ENCODE assay signal across 23 mouse cellular contexts in genomic region chr9:72389431-72390002, GRCm38 (mm10). TPM values are rescaled to one million over a fixed set of nuclear protein-coding genes. Genes with fewer than 3 reads are reported as not detected.
DNase-seq lines count a peak whose midpoint lies in the region; ATAC-seq and TF ChIP-seq lines count a peak whose summit lies in the region.
"Had no signal": no experiment of that assay in that cellular context is flagged by ENCODE, and none has a peak within 500 bp of the region (broad histone marks: within the 10 kb centered on the region; RNA-seq: fewer than 3 reads in every experiment).

No protein-coding gene starts in this region.

- no peaks in the 10 kb centered on the region for H3K9me3 ChIP-seq in kidney, postnatal 0 days (replicated peaks; ENCODE audit: low read length)
- no peaks in the 10 kb centered on the region for H3K9me3 ChIP-seq in hindbrain, embryonic 12.5 days (replicated peaks)
- H3K9me3 ChIP-seq in neural tube, embryonic 13.5 days, result no peaks in the 10 kb centered on the region
- H3K9me3 ChIP-seq: forebrain, embryonic 12.5 days; G1E; liver, embryonic 12.5 days had no signal

- no peaks in the 10 kb centered on the region for H3K27me3 ChIP-seq in kidney, postnatal 0 days (ENCODE audit: insufficient read depth, low read length)
- no peaks in the 10 kb centered on the region for H3K27me3 ChIP-seq in hindbrain, embryonic 12.5 days
- H3K27me3 ChIP-seq in neural tube, embryonic 13.5 days, result no peaks in the 10 kb centered on the region
- H3K27me3 ChIP-seq: forebrain, embryonic 12.5 days; liver, embryonic 12.5 days had no signal

- WGBS in kidney, postnatal 0 days, result 68% methylated on average over 14 of the region's 14 CpGs
- 55% methylated on average over 14 of the region's 14 CpGs for WGBS in hindbrain, embryonic 12.5 days
- 40% methylated on average over 14 of the region's 14 CpGs for WGBS in neural tube, embryonic 13.5 days

- no peaks in the 10 kb centered on the region for H3K4me1 ChIP-seq in kidney, postnatal 0 days (replicated peaks; ENCODE audit: insufficient read depth, low read length)
- H3K4me1 ChIP-seq in hindbrain, embryonic 12.5 days, result 0 out of 2 replicates have a peak, but pooled peaks cover 4% of the 10 kb centered on the region
- peaks cover 17% of the 10 kb centered on the region for H3K4me1 ChIP-seq in neural tube, embryonic 13.5 days (replicated peaks)
- H3K4me1 ChIP-seq: liver, embryonic 12.5 days had no signal

- no peak for TF ChIP-seq CTCF in kidney, postnatal 0 days (IDR thresholded peaks at IDR 0.05; ENCODE audit: low read depth)

- H3K9ac ChIP-seq in kidney, postnatal 0 days (ENCODE audit: low read depth, low read length), result no peak overlapping the region
- no peak overlapping the region for H3K9ac ChIP-seq in hindbrain, embryonic 12.5 days
- H3K9ac ChIP-seq in neural tube, embryonic 13.5 days, result no peak overlapping the region
- H3K9ac ChIP-seq: forebrain, embryonic 12.5 days; liver, embryonic 12.5 days; lung, embryonic 14.5 days had no signal

- no peak overlapping the region for H3K4me3 ChIP-seq in kidney, postnatal 0 days (replicated peaks; ENCODE audit: low read depth, low read length)
- no peak overlapping the region for H3K4me3 ChIP-seq in hindbrain, embryonic 12.5 days
- no peak overlapping the region for H3K4me3 ChIP-seq in neural tube, embryonic 13.5 days
- H3K4me3 ChIP-seq: forebrain, embryonic 12.5 days; liver, embryonic 12.5 days; myocyte had no signal

- no peak overlapping the region for H3K4me2 ChIP-seq in kidney, postnatal 0 days (ENCODE audit: low read length)
- H3K4me2 ChIP-seq in hindbrain, embryonic 12.5 days (replicated peaks), result peak overlapping the region; percentile 15; the same call in 1 of the 2 replicates
- H3K4me2 ChIP-seq in neural tube, embryonic 13.5 days, result peak overlapping the region; percentile 24; the same call in 1 of the 2 replicates
- H3K4me2 ChIP-seq: forebrain, embryonic 12.5 days; heart, embryonic 11.5 days; liver, embryonic 12.5 days; lung, embryonic 14.5 days had no signal

- H3K36me3 ChIP-seq in kidney, postnatal 0 days (ENCODE audit: insufficient read depth, low read length), result no peaks in the 10 kb centered on the region
- H3K36me3 ChIP-seq in hindbrain, embryonic 12.5 days, result no peaks in the 10 kb centered on the region
- no peaks in the 10 kb centered on the region for H3K36me3 ChIP-seq in neural tube, embryonic 13.5 days
- H3K36me3 ChIP-seq: forebrain, embryonic 12.5 days; G1E; liver, embryonic 12.5 days had no signal

- H3K27ac ChIP-seq in kidney, postnatal 0 days, result no peak overlapping the region
- H3K27ac ChIP-seq in hindbrain, embryonic 12.5 days, result no peak overlapping the region
- H3K27ac ChIP-seq in neural tube, embryonic 13.5 days (replicated peaks), result no peak overlapping the region
- H3K27ac ChIP-seq: forebrain, embryonic 12.5 days; liver, embryonic 12.5 days; macrophage had no signal

- DNase-seq in kidney, postnatal 0 days (ENCODE audit: low spot score), result peak; percentile 3
- DNase-seq in kidney, postnatal 10 days, result no peak
- DNase-seq in cerebellum, adult 8-10 months, result no peak
- DNase-seq in gastrocnemius, adult 18-20 months (ENCODE audit: low spot score), result no peak
- DNase-seq: adrenal gland, postnatal 10 days; cerebellum, adult 9-10 months; gastrocnemius, postnatal 36 days; heart, postnatal 4 days; kidney, adult 18-20 months; kidney, postnatal 25 days; layer of hippocampus, adult 9-11 months; lung, embryonic 14.5 days; midbrain, embryonic 14.5 days; right cerebral cortex, postnatal 25 days had no signal

- ATAC-seq in kidney, postnatal 0 days (replicated peaks; ENCODE audit: low FRiP score, low read depth), result no peak
- peak; percentile 67 for ATAC-seq in CD4-positive, CD25-positive, alpha-beta regulatory T cell, adult 4 months
- no peak for ATAC-seq in hindbrain, embryonic 12.5 days (ENCODE audit: low FRiP score)
- no peak for ATAC-seq in neural tube, embryonic 13.5 days (ENCODE audit: low read depth)
- ATAC-seq: liver, embryonic 12.5 days had no signal

RNA-seq across cellular contexts. Expression of gene Mns1, which starts 48.3 kb away (rescaled TPM):
- 13.4 and 16.1 TPM in 2 replicates for polyA plus RNA-seq in kidney, postnatal 0 days (2015; fragmentation: Nextera tagmentation; extraction: Ambion mirVana)
- 10 to 100 TPM; 15.0 to 15.6 TPM for polyA plus RNA-seq in CD4-positive, CD25-positive, alpha-beta regulatory T cell, adult 4 months (2017; shearing (Covaris generic))
- 29.3 and 30.6 TPM in 2 replicates for polyA plus RNA-seq in hindbrain, embryonic 12.5 days (2016; fragmentation: Nextera tagmentation; extraction: Ambion mirVana)
- 6.9 and 10.8 TPM in 2 replicates for polyA plus RNA-seq in neural tube, embryonic 13.5 days (2015; fragmentation: Nextera tagmentation; extraction: Ambion mirVana)
- total RNA-seq in gastrocnemius, adult 18-20 months (2021), result under 1 TPM; 0.09 to 0.16 TPM
